Mouse (Mus musculus) kidney, embryonic 15.5 days (tissue): ENCODE data around the gene Mapk14. TPM values are rescaled to one million over a fixed set of nuclear protein-coding genes. Genes with fewer than 3 reads are reported as not detected.
A peak's percentile ranks its signal among the peaks of the same experiment; 100 is the strongest.
"Not testable (repeated sequence)": the region's sequence is repeated elsewhere in the genome, so short reads cannot be mapped to it uniquely, and the experiment has no call there.

Experiments
- ATAC-seq: fragments of 200-750 bp; cut with Nextera tagmentation; replicated peaks from 2 replicates; pipeline ENCODE4 v1.8.0; 2017; ENCODE audit warnings: moderate TSS enrichment; ENCODE audit not compliant: low FRiP score
- H3K27ac ChIP-seq: fragments of 300-500 bp; sonication (generic); 2 replicates; pipeline ENCODE4 v1.5.1; 2015; ENCODE audit warnings: mild to moderate bottlenecking, inconsistent platforms
- H3K27me3 ChIP-seq: fragments of 300-500 bp; sonication (generic); 2 replicates; pipeline ENCODE4 v1.6.1; 2015; ENCODE audit warnings: inconsistent platforms
- H3K36me3 ChIP-seq: fragments of 300-500 bp; sonication (generic); 2 replicates; pipeline ENCODE4 v1.6.1; 2015; ENCODE audit warnings: inconsistent platforms
- H3K4me1 ChIP-seq: fragments of 300-500 bp; sonication (generic); 2 replicates; pipeline ENCODE4 v1.6.1; 2015; ENCODE audit warnings: inconsistent platforms
- H3K4me2 ChIP-seq: fragments of 300-500 bp; sonication (generic); 2 replicates; pipeline ENCODE4 v1.6.1; 2015; ENCODE audit warnings: moderate library complexity, mild to moderate bottlenecking, inconsistent platforms
- H3K4me3 ChIP-seq: fragments of 300-500 bp; sonication (generic); replicated peaks from 2 replicates; pipeline ENCODE4 v1.5.1; 2015; ENCODE audit warnings: mild to moderate bottlenecking, inconsistent platforms
- H3K9ac ChIP-seq: fragments of 300-500 bp; sonication (generic); 2 replicates; pipeline ENCODE4 v1.6.1; 2015; ENCODE audit warnings: mild to moderate bottlenecking, inconsistent platforms
- H3K9me3 ChIP-seq: fragments of 300-500 bp; sonication (generic); replicated peaks from 2 replicates; pipeline ENCODE4 v1.6.1; 2016; ENCODE audit warnings: inconsistent platforms
- WGBS: fragments of 180-500 bp; shearing (Covaris S2); methylation state at CpG from one replicate; pipeline ENCODE4 v1.1.7; 2015; ENCODE audit warnings: mixed read lengths; 5-methylcytosine and 5-hydroxymethylcytosine counted together
- polyA plus RNA-seq: library from polyadenylated mRNA; unstranded; fragments of >200 nt; fragmentation: Nextera tagmentation; extraction: Ambion mirVana; gene quantifications from 2 replicates; pipeline ENCODE4 v1.2.1, GENCODE M21; 2015

Gene Mapk14
- polyA plus RNA-seq, 1 experiment from 2014 or later = 47.3 TPM

- H3K27me3 ChIP-seq = no peaks in the 10 kb centered on the region
- H3K4me2 ChIP-seq = no peak overlapping the region
- WGBS = 97% methylated on average over 3 of the region's 3 CpGs
- no peak overlapping the region for H3K4me3 ChIP-seq
- H3K9me3 ChIP-seq = no peaks in the 10 kb centered on the region
- no peak overlapping the region for H3K9ac ChIP-seq
- no peak overlapping the region for H3K27ac ChIP-seq
- peaks cover 52% of the 10 kb centered on the region for H3K36me3 ChIP-seq
- no peak for ATAC-seq
- peaks cover 30% of the 10 kb centered on the region for H3K4me1 ChIP-seq
Measured at GRCm38 (mm10) chr17:28714006-28714405, 22.9 kb downstream of the Mapk14 start.

- Histone ChIP-seq H3K27ac (no peak overlapping the region), H3K27me3 (no peaks in the 10 kb centered on the region), H3K9me3 (no peaks in the 10 kb centered on the region), H3K9ac (no peak overlapping the region), H3K4me1 (peaks cover 15% of the 10 kb centered on the region), H3K4me3 (no peak overlapping the region), H3K36me3 (peaks cover 69% of the 10 kb centered on the region), H3K4me2 (no peak overlapping the region)
- WGBS = 75% methylated on average over 7 of the region's 7 CpGs
- ATAC-seq = no peak
Measured at GRCm38 (mm10) chr17:28715832-28716548, 24.9 kb downstream of the Mapk14 start.

- Histone ChIP-seq H3K9me3 (no peaks in the 10 kb centered on the region), H3K4me1 (peaks cover 3% of the 10 kb centered on the region), H3K36me3 (peaks cover 85% of the 10 kb centered on the region)
Measured at GRCm38 (mm10) chr17:28717535-28717934, 26.4 kb downstream of the Mapk14 start.

GRCm38 (mm10) chr17:28725783-28726182, 34.7 kb downstream of the Mapk14 start, which contains the start of gene AC170998.1:
AC170998.1 (plus strand) TSS chr17:28726083.
- Histone ChIP-seq H3K4me3 (no peak within 1 kb of the TSS), H3K4me2 (no peak within 1 kb of the TSS), H3K27me3 (no peaks in the 10 kb centered on the region), H3K4me1 (no peaks in the 10 kb centered on the region), H3K9ac (no peak within 1 kb of the TSS), H3K9me3 (no peaks in the 10 kb centered on the region), H3K27ac (no peak within 1 kb of the TSS), H3K36me3 (peaks cover 91% of the 10 kb centered on the region)
- ATAC-seq = no peak
- 92% methylated on average over 4 of the region's 4 CpGs for WGBS

More at GRCm38 (mm10) chr17:28717535-28717934, 26.4 kb downstream of the Mapk14 start:
- no peak for ATAC-seq
- H3K27me3 ChIP-seq = no peaks in the 10 kb centered on the region
- H3K4me2 ChIP-seq = no peak overlapping the region
- 74% methylated on average over 3 of the region's 3 CpGs for WGBS
- H3K9ac ChIP-seq = no peak overlapping the region
- H3K27ac ChIP-seq = no peak overlapping the region
- H3K4me3 ChIP-seq = no peak overlapping the region

- 89% methylated on average over 11 of the region's 11 CpGs for WGBS
- ATAC-seq, H3K27me3 ChIP-seq, H3K9me3 ChIP-seq, H3K4me3 ChIP-seq, H3K9ac ChIP-seq, H3K4me2 ChIP-seq, H3K27ac ChIP-seq, H3K4me1 ChIP-seq: not testable (repeated sequence)
- H3K36me3 ChIP-seq = peaks cover 92% of the 10 kb centered on the region
Measured at GRCm38 (mm10) chr17:28727511-28727910, 36.4 kb downstream of the Mapk14 start.

GRCm38 (mm10) chr17:28735317-28736105, 44.4 kb downstream of the Mapk14 start:
- Histone ChIP-seq H3K4me2 (no peak overlapping the region), H3K4me1 (0 out of 2 replicates have a peak, but pooled peaks cover 6% of the 10 kb centered on the region), H3K9me3 (no peaks in the 10 kb centered on the region), H3K4me3 (no peak overlapping the region), H3K9ac (no peak overlapping the region), H3K27me3 (no peaks in the 10 kb centered on the region), H3K27ac (no peak overlapping the region), H3K36me3 (peaks cover 81% of the 10 kb centered on the region)
- ATAC-seq = no peak
- WGBS = 91% methylated on average over 6 of the region's 6 CpGs

- 82% methylated on average over 4 of the region's 4 CpGs for WGBS
- H3K27ac ChIP-seq = no peak overlapping the region
- H3K9ac ChIP-seq = no peak overlapping the region
- H3K27me3 ChIP-seq = no peaks in the 10 kb centered on the region
- no peak overlapping the region for H3K4me3 ChIP-seq
- no peaks in the 10 kb centered on the region for H3K9me3 ChIP-seq
- 0 out of 2 replicates have a peak, but pooled peaks cover 6% of the 10 kb centered on the region for H3K4me1 ChIP-seq
- H3K4me2 ChIP-seq = no peak overlapping the region
- ATAC-seq = no peak
- H3K36me3 ChIP-seq = peaks cover 81% of the 10 kb centered on the region
Measured at GRCm38 (mm10) chr17:28736486-28736885, 45.4 kb downstream of the Mapk14 start.

- WGBS = 81% methylated on average over 4 of the region's 4 CpGs
Measured at GRCm38 (mm10) chr17:28737973-28738372, 46.8 kb downstream of the Mapk14 start.

GRCm38 (mm10) chr17:28739244-28739643, 48.1 kb downstream of the Mapk14 start:
- H3K36me3 ChIP-seq = peaks cover 84% of the 10 kb centered on the region
- no peak overlapping the region for H3K4me3 ChIP-seq
- no peak overlapping the region for H3K27ac ChIP-seq
- 95% methylated on average over 6 of the region's 6 CpGs for WGBS
- no peak for ATAC-seq
- no peaks in the 10 kb centered on the region for H3K27me3 ChIP-seq
- no peak overlapping the region for H3K9ac ChIP-seq
- no peak overlapping the region for H3K4me2 ChIP-seq
- H3K4me1 ChIP-seq = 0 out of 2 replicates have a peak, but pooled peaks cover 6% of the 10 kb centered on the region
- no peaks in the 10 kb centered on the region for H3K9me3 ChIP-seq

More at GRCm38 (mm10) chr17:28737973-28738372, 46.8 kb downstream of the Mapk14 start:
- H3K4me2 ChIP-seq = no peak overlapping the region
- H3K9ac ChIP-seq = no peak overlapping the region
- H3K36me3 ChIP-seq = peaks cover 81% of the 10 kb centered on the region
- H3K27ac ChIP-seq = no peak overlapping the region
- H3K4me3 ChIP-seq = no peak overlapping the region
- H3K27me3 ChIP-seq = no peaks in the 10 kb centered on the region
- no peak for ATAC-seq
- H3K4me1 ChIP-seq = 0 out of 2 replicates have a peak, but pooled peaks cover 6% of the 10 kb centered on the region
- no peaks in the 10 kb centered on the region for H3K9me3 ChIP-seq

- H3K4me3 ChIP-seq = no peak overlapping the region
- H3K4me1 ChIP-seq = no peaks in the 10 kb centered on the region
- peak overlapping the region; percentile 42 for H3K27ac ChIP-seq
- WGBS = 87% methylated on average over 11 of the region's 11 CpGs
- H3K9me3 ChIP-seq = no peaks in the 10 kb centered on the region
- H3K9ac ChIP-seq = no peak overlapping the region
- H3K4me2 ChIP-seq = no peak overlapping the region
- H3K27me3 ChIP-seq = no peaks in the 10 kb centered on the region
- peaks cover 99% of the 10 kb centered on the region for H3K36me3 ChIP-seq
- no peak for ATAC-seq
Measured at GRCm38 (mm10) chr17:28743145-28743866, 52.2 kb downstream of the Mapk14 start.

- ATAC-seq = no peak
- no peak overlapping the region for H3K4me3 ChIP-seq
- H3K27me3 ChIP-seq = no peaks in the 10 kb centered on the region
- no peaks in the 10 kb centered on the region for H3K9me3 ChIP-seq
- H3K27ac ChIP-seq = no peak overlapping the region
- no peak overlapping the region for H3K4me2 ChIP-seq
- H3K36me3 ChIP-seq = peaks cover 100% of the 10 kb centered on the region
- H3K4me1 ChIP-seq = no peaks in the 10 kb centered on the region
- no peak overlapping the region for H3K9ac ChIP-seq
- WGBS = 94% methylated on average over 9 of the region's 9 CpGs
Measured at GRCm38 (mm10) chr17:28743916-28744315, 52.8 kb downstream of the Mapk14 start.

- H3K27ac ChIP-seq = no peak overlapping the region
Measured at GRCm38 (mm10) chr17:28745773-28746172, 54.6 kb downstream of the Mapk14 start.

More at GRCm38 (mm10) chr17:28745773-28746172, 54.6 kb downstream of the Mapk14 start:
- no peaks in the 10 kb centered on the region for H3K27me3 ChIP-seq
- no peaks in the 10 kb centered on the region for H3K4me1 ChIP-seq
- no peak overlapping the region for H3K4me3 ChIP-seq
- no peak overlapping the region for H3K9ac ChIP-seq
- no peak overlapping the region for H3K4me2 ChIP-seq
- H3K36me3 ChIP-seq = peaks cover 82% of the 10 kb centered on the region
- 81% methylated on average over 6 of the region's 6 CpGs for WGBS
- H3K9me3 ChIP-seq = no peaks in the 10 kb centered on the region
- ATAC-seq = no peak
